Comparison of ENCODE assay signal across 18 mouse cellular contexts in the genomic region with DNA sequence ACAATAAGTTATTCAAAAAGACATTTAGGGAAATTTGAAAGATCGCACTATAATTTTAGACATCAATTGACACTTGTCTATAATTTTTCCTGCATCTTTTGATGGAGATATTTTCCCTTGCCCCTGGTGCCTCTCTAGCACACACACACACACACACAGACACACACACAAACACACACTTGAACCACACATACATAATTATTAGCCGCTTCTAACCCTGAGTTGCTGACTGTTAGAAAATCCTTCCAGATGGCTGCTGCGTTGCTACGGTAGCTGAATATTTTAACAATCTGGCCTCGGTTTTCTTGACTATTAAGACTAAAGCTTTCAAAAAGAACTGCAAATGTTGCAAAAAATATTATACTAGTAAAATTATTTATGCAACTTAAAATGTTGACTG.
A peak's percentile ranks its signal among the peaks of the same experiment; 100 is the strongest.
DNase-seq lines count a peak whose midpoint lies in the region; ATAC-seq and TF ChIP-seq lines count a peak whose summit lies in the region.
"Had no signal": no experiment of that assay in that cellular context is flagged by ENCODE, and none has a peak within 500 bp of the region (broad histone marks: within the 10 kb centered on the region; RNA-seq: fewer than 3 reads in every experiment).

No protein-coding gene starts in this region.

- H3K27ac ChIP-seq in midbrain, embryonic 11.5 days (ENCODE audit: low read depth, low read length), result no peak overlapping the region
- no peak overlapping the region for H3K27ac ChIP-seq in midbrain, embryonic 10.5 days (replicated peaks)
- H3K27ac ChIP-seq in midbrain, postnatal 0 days (ENCODE audit: low read depth, low read length), result no peak overlapping the region
- no peak overlapping the region for H3K27ac ChIP-seq in kidney, embryonic 15.5 days
- H3K27ac ChIP-seq: limb, embryonic 10.5 days had no signal

- H3K9me3 ChIP-seq in midbrain, embryonic 11.5 days (ENCODE audit: control insufficient read depth, low read length), result no peaks in the 10 kb centered on the region
- H3K9me3 ChIP-seq in midbrain, embryonic 10.5 days (replicated peaks), result no peaks in the 10 kb centered on the region
- H3K9me3 ChIP-seq in midbrain, postnatal 0 days (ENCODE audit: low read length), result no peaks in the 10 kb centered on the region
- no peaks in the 10 kb centered on the region for H3K9me3 ChIP-seq in kidney, embryonic 15.5 days (replicated peaks)
- H3K9me3 ChIP-seq: limb, embryonic 10.5 days had no signal

- H3K27me3 ChIP-seq in midbrain, embryonic 11.5 days (ENCODE audit: control insufficient read depth, insufficient read depth, low read length), result no peaks in the 10 kb centered on the region
- H3K27me3 ChIP-seq in midbrain, embryonic 10.5 days (ENCODE audit: low read depth, poor library complexity, severe bottlenecking), result no peaks in the 10 kb centered on the region
- no peaks in the 10 kb centered on the region for H3K27me3 ChIP-seq in midbrain, postnatal 0 days (ENCODE audit: insufficient read depth, low read length)
- H3K27me3 ChIP-seq in kidney, embryonic 15.5 days, result no peaks in the 10 kb centered on the region
- H3K27me3 ChIP-seq: CH12.LX had no signal

- DNase-seq in embryo, embryonic 11 days, result peak; percentile 17
- no peak for DNase-seq in embryo, embryonic 10.5 days (ENCODE audit: low spot score)
- peak; percentile 83 for DNase-seq in midbrain, embryonic 11.5 days (ENCODE audit: low spot score, missing footprints)
- DNase-seq in midbrain, embryonic 10.5 days (ENCODE audit: low spot score), result no peak
- DNase-seq in layer of hippocampus, adult 8-10 months (ENCODE audit: low spot score in 2 of 2), result peak; percentile 47 to 56
- DNase-seq in midbrain, postnatal 0 days (ENCODE audit: low spot score), result peak; percentile 14
- DNase-seq in lung, postnatal 4 days, result no peak
- DNase-seq: adrenal gland, postnatal 14 days; cerebellum, adult 18-20 months; gastrocnemius, postnatal 25 days; kidney, adult 8-10 months; kidney, postnatal 25 days; liver, postnatal 0 days; lung, postnatal 10 days had no signal

- no peak overlapping the region for H3K4me2 ChIP-seq in midbrain, embryonic 11.5 days
- H3K4me2 ChIP-seq in midbrain, postnatal 0 days (ENCODE audit: low read depth, low read length, poor library complexity, severe bottlenecking), result no peak overlapping the region
- no peak overlapping the region for H3K4me2 ChIP-seq in kidney, embryonic 15.5 days

- peak; percentile 77; the same call in 1 of the 2 replicates for ATAC-seq in midbrain, embryonic 11.5 days (ENCODE audit: low FRiP score)
- no peak for ATAC-seq in midbrain, postnatal 0 days (ENCODE audit: low FRiP score)
- no peak for ATAC-seq in kidney, embryonic 15.5 days (replicated peaks; ENCODE audit: low FRiP score)
- ATAC-seq: inflammation-experienced regulatory T-cells, adult 6 months; liver, postnatal 0 days had no signal

- no peak for TF ChIP-seq CTCF in midbrain, postnatal 0 days (IDR thresholded peaks at IDR 0.05)

- 56% methylated on average over 5 of the region's 5 CpGs for WGBS in midbrain, embryonic 11.5 days
- 76% methylated on average over 5 of the region's 5 CpGs for WGBS in midbrain, embryonic 10.5 days
- 35% methylated on average over 5 of the region's 5 CpGs for WGBS in midbrain, postnatal 0 days
- WGBS in kidney, embryonic 15.5 days, result 87% methylated on average over 5 of the region's 5 CpGs

- no peak overlapping the region for H3K4me3 ChIP-seq in midbrain, embryonic 11.5 days (ENCODE audit: low read depth, low read length)
- H3K4me3 ChIP-seq in midbrain, embryonic 10.5 days, result no peak overlapping the region
- H3K4me3 ChIP-seq in midbrain, postnatal 0 days (ENCODE audit: low read depth, low read length), result no peak overlapping the region
- no peak overlapping the region for H3K4me3 ChIP-seq in kidney, embryonic 15.5 days (replicated peaks)
- H3K4me3 ChIP-seq: limb, embryonic 10.5 days had no signal

- no peaks in the 10 kb centered on the region for H3K36me3 ChIP-seq in midbrain, embryonic 11.5 days (ENCODE audit: control insufficient read depth, insufficient read depth, low read length)
- no peaks in the 10 kb centered on the region for H3K36me3 ChIP-seq in midbrain, embryonic 10.5 days
- no peaks in the 10 kb centered on the region; the same call in 1 of the 2 replicates for H3K36me3 ChIP-seq in midbrain, postnatal 0 days (ENCODE audit: insufficient read depth, low read length)
- H3K36me3 ChIP-seq in kidney, embryonic 15.5 days, result no peaks in the 10 kb centered on the region
- H3K36me3 ChIP-seq: limb, embryonic 10.5 days had no signal

- H3K4me1 ChIP-seq in midbrain, embryonic 11.5 days (ENCODE audit: control insufficient read depth, insufficient read depth, low read length), result peaks cover 3% of the 10 kb centered on the region; the same call in 1 of the 2 replicates
- H3K4me1 ChIP-seq in midbrain, embryonic 10.5 days, result peaks cover 12% of the 10 kb centered on the region
- H3K4me1 ChIP-seq in midbrain, postnatal 0 days (ENCODE audit: insufficient read depth, low read length), result no peaks in the 10 kb centered on the region
- 0 out of 2 replicates have a peak, but pooled peaks cover 4% of the 10 kb centered on the region for H3K4me1 ChIP-seq in kidney, embryonic 15.5 days

- no peak overlapping the region for H3K9ac ChIP-seq in midbrain, embryonic 11.5 days (ENCODE audit: low read length)
- no peak overlapping the region for H3K9ac ChIP-seq in midbrain, postnatal 0 days (replicated peaks; ENCODE audit: low read length, poor library complexity, severe bottlenecking)
- H3K9ac ChIP-seq in kidney, embryonic 15.5 days, result no peak overlapping the region
- H3K9ac ChIP-seq: liver, postnatal 0 days had no signal

Comparison
In these comparisons a context has a peak if more than half of its experiments do, and no peak if none do; other contexts are left out.
1. DNase-seq: peak in embryo, embryonic 11 days (single experiment), midbrain, embryonic 11.5 days (single experiment), layer of hippocampus, adult 8-10 months (2 of 2) and midbrain, postnatal 0 days (single experiment); none in embryo, embryonic 10.5 days (single experiment), midbrain, embryonic 10.5 days (single experiment) and lung, postnatal 4 days (0 of 2).